Mouse (Mus musculus): ENCODE data around the gene Camk1g. TPM values are rescaled to one million over a fixed set of nuclear protein-coding genes. Genes with fewer than 3 reads are reported as not detected.

The Camk1g gene
- polyA plus RNA-seq (2012; rRNA removed): 34.8 and 38.5 TPM in 2 replicates

DNA sequence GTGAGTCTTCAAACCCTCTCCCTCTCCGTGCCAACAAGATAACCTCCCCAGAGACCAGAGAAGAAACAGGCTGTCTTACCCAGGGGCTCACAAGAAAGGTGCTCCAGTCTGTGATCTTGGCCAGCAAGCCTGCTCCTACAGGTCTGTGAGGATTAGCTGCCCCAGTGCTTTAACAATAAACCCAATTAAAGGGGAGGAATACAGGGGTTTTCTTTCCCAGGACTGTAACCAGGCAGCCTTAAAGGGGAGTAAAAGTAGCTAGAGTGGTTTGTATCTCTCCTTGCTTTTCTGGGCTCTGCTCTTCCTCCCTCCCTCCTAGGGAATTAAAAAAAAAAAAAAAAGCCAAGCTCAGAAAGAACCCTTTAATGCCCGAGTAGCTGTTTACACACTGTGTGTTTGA, at the start of gene Camk1g:
Gene Camk1g (minus strand): TSS at position 203 of the 400 bp plus-strand sequence.

Other genes with a start within 250 kb of the Camk1g start
- 29.9 and 31.3 TPM in 2 replicates for gene Diexf, start 240.0 kb downstream of the Camk1g start, polyA plus RNA-seq (2012; rRNA removed)
- 0.53 and 4.5 TPM in 2 replicates for gene Irf6, start 217.2 kb downstream of the Camk1g start, polyA plus RNA-seq (2012; rRNA removed)
- gene A130010J15Rik, start 202.3 kb downstream of the Camk1g start, polyA plus RNA-seq (2012; rRNA removed): 7.0 and 7.7 TPM in 2 replicates
- gene Traf3ip3, start 168.6 kb downstream of the Camk1g start, polyA plus RNA-seq (2012; rRNA removed): 1.4 and 2.8 TPM in 2 replicates
- gene Lamb3, start 162.6 kb downstream of the Camk1g start, polyA plus RNA-seq (2012; rRNA removed): 0.53 and 1.0 TPM in 2 replicates
- 0.27 and 0.33 TPM in 2 replicates for gene Hsd11b1, start 106.2 kb downstream of the Camk1g start, polyA plus RNA-seq (2012; rRNA removed)
- 10.0 and 13.3 TPM in 2 replicates for gene G0s2, start 97.1 kb downstream of the Camk1g start, polyA plus RNA-seq (2012; rRNA removed)

Measured in central nervous system, embryonic 14 days (tissue).